Mouse (Mus musculus) cortical plate, adult 2 months (tissue): ENCODE results near the gene Fgf12.

ENCODE experiments used
- CTCF ChIP-seq: fragments of 200-500 bp; IDR thresholded peaks from 2 replicates; pipeline ENCODE4 v1.5.1; 2011; ENCODE audit warnings: mild to moderate bottlenecking, control low read depth, low read length; ENCODE audit not compliant: insufficient read depth; ENCODE audit errors: extremely low read depth
- POLR2A ChIP-seq: fragments of 200-500 bp; IDR thresholded peaks from 2 replicates; pipeline ENCODE4 v1.6.1; 2011; ENCODE audit warnings: mild to moderate bottlenecking, low read length, control low read depth; ENCODE audit not compliant: insufficient read depth; ENCODE audit errors: extremely low read depth

DNA sequence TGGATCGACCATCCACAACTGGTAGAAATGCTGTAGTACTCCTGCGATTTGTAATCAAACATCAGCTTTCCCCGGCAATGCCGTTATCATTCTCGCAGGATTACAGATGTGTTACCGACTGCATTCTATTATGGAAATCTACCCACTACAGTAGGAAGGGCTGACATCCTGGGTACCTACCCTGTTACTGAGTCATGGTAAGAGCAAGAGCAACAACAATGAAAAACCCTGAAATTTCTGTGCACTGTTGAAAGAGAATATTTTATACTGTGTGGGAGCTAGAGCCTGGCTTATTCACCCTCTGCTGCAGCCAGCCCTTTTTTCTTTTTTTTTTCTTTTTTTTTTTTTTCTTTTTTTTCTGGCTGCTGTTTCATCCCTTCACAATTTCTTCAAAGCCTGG lies 126.6 kb downstream of the Fgf12 start:
- TF ChIP-seq POLR2A (no peak), CTCF (no peak)
